In genomic region chr16:33062024-33062681, GRCm38 (mm10) we compare ENCODE assay signal across 1 mouse cellular context.
TF ChIP-seq lines count a peak whose summit lies in the region.

Lmln (plus strand) TSS chr16:33062521.

TF ChIP-seq in CH12.LX, 34 proteins besides CTCF, POLR2A, EP300 and RAD21 (continued from another document):
- no peak; the same call in 1 of the 2 replicates for TF ChIP-seq RCOR1 (conservative IDR thresholded peaks at IDR 0.05; ENCODE audit: low read depth, low read length)
- no peak for TF ChIP-seq ZC3H11A (IDR thresholded peaks at IDR 0.05; ENCODE audit: low read depth, low read length)
- TF ChIP-seq HCFC1 (IDR thresholded peaks at IDR 0.05; ENCODE audit: low read depth, low read length) = peak; percentile 36; the same call in 1 of the 2 replicates
- no peak for TF ChIP-seq GABPA (IDR thresholded peaks at IDR 0.05; ENCODE audit: insufficient replicate concordance, low read depth, low read length)
- TF ChIP-seq USF2 (conservative IDR thresholded peaks at IDR 0.05; ENCODE audit: low read depth, low read length) = peak; percentile 80
- peak; percentile 81; the same call in 1 of the 2 replicates for TF ChIP-seq CHD2 (IDR thresholded peaks at IDR 0.05; ENCODE audit: low read length)
- 0 out of 2 replicates have a peak, but pooled peaks have one; percentile 41 for TF ChIP-seq KAT2A (IDR thresholded peaks at IDR 0.05; ENCODE audit: insufficient replicate concordance, low read length)
- peak; percentile 4; the same call in 1 of the 2 replicates for TF ChIP-seq IRF4 (IDR thresholded peaks at IDR 0.05; ENCODE audit: low read depth, low read length)
- peak; percentile 93 for TF ChIP-seq ZMIZ1 (IDR thresholded peaks at IDR 0.05; ENCODE audit: low read depth, low read length)
- TF ChIP-seq PAX5 (IDR thresholded peaks at IDR 0.05; ENCODE audit: low read length) = no peak
